Mouse (Mus musculus) thymus, adult 2 months (tissue): Measurements from ENCODE around the gene Igfbp2.

Experiments used
- CTCF ChIP-seq: fragments of 200-500 bp; IDR thresholded peaks from 2 replicates; pipeline ENCODE4 v1.5.1; 2012; ENCODE audit warnings: mild to moderate bottlenecking, control low read depth, low read length, moderate library complexity, borderline replicate concordance; ENCODE audit not compliant: control insufficient read depth, poor library complexity, insufficient read depth; ENCODE audit errors: extremely low read depth
- POLR2A ChIP-seq: fragments of 200-500 bp; IDR thresholded peaks from 2 replicates; pipeline ENCODE4 v1.6.1; 2012; ENCODE audit warnings: mild to moderate bottlenecking, low read length, control low read depth, moderate library complexity; ENCODE audit not compliant: control insufficient read depth, poor library complexity, insufficient read depth; ENCODE audit errors: extremely low read depth

DNA sequence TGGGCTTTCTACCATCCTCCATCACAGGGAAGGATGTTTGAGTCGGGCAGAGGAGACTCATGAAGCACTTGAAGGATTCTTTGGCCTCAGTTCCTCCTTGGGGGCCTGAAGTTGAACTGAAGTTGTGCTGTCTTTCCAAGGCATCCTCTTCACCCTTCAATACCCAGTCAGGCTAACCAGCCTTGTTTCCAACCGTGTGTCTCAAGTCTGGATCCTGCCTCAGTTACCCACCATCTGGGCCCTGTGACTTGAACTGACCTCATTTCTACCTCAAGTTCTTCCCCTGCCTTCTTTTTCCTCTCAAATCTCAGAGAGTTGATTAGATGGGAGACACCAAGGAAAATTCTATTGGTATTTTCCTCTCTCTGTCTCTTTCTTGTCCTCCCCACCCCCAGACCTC, 36.2 kb downstream of the Igfbp2 start:
- TF ChIP-seq POLR2A (no peak), CTCF (no peak)
